Mouse (Mus musculus) erythroblast, embryonic 14.5 days (primary cell): ENCODE data around the gene Ola1.

Experiments used
- GATA1 ChIP-seq: IDR thresholded peaks from 2 replicates; pipeline ENCODE4 v1.6.1; 2012; ENCODE audit warnings: low read length, inconsistent platforms, mixed read lengths
- TAL1 ChIP-seq: IDR thresholded peaks from 3 replicates; pipeline ENCODE4 v1.6.1; 2012; ENCODE audit warnings: low read length, inconsistent platforms, mixed read lengths

DNA sequence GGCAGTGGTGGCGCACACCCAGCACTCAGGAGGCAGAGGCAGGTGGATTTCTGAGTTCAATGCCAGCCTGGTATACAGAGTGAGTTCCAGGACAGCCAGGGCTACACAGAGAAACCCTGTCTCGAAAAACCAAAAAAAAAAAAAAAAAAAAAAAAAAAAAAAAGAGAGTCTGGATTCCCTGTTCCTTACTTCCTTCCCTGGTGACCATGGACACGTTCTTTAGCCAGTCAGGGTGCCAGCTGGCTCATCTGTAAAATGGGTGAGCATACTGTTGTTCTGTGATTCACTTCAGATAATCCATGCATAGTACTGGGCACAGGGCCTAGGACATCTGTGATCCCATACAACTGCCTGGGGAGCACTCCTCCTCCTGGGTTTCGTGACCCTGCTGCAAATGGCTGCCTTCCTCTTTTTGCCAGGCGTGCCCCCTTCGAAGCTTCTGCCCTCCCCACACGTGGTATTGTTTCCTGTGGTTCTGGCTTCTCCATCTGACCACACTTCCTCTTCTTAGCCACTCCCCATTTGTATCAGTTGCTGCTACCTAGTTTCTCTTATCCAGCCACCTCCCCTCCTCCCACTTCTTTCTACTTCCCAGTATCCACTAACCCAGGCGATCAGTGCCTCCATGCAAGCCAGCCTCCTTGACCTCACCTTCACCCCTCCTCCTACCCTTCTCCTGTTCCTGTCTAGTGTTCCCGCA, 164.8 kb downstream of the Ola1 start:
- TF ChIP-seq TAL1 (no peak), GATA1 (no peak)
